Mouse (Mus musculus) hindbrain, embryonic 14.5 days (tissue): ENCODE measurements around the gene Hoxa4. TPM values are rescaled to one million over a fixed set of nuclear protein-coding genes. Genes with fewer than 3 reads are reported as not detected.

Source experiments
- ATAC-seq: fragments of 200-750 bp; cut with Nextera tagmentation; 2 replicates; pipeline ENCODE4 v1.8.0; 2017; ENCODE audit warnings: moderate number of reproducible peaks, mild to moderate bottlenecking, moderate TSS enrichment, moderate library complexity; ENCODE audit not compliant: low FRiP score
- DNase-seq: peaks from one replicate; pipeline ENCODE4 v3.0.0-alpha.2; 2015; ENCODE audit warnings: low spot score
- H3K27ac ChIP-seq: fragments of 300-500 bp; sonication (generic); 2 replicates; pipeline ENCODE4 v1.5.1; 2014; ENCODE audit warnings: mild to moderate bottlenecking, moderate library complexity
- H3K27me3 ChIP-seq: fragments of 300-500 bp; sonication (generic); 2 replicates; pipeline ENCODE4 v1.6.1; 2014; ENCODE audit warnings: mild to moderate bottlenecking, low read length, mixed read lengths; ENCODE audit not compliant: control insufficient read depth, insufficient read depth
- H3K36me3 ChIP-seq: fragments of 300-500 bp; sonication (generic); replicated peaks from 2 replicates; pipeline ENCODE4 v1.6.1; 2014; ENCODE audit not compliant: control insufficient read depth, insufficient read depth
- H3K4me1 ChIP-seq: fragments of 300-500 bp; sonication (generic); replicated peaks from 2 replicates; pipeline ENCODE4 v1.6.1; 2014; ENCODE audit warnings: antibody characterized with exemption, low read length, mixed read lengths; ENCODE audit not compliant: control insufficient read depth, insufficient read depth
- H3K4me2 ChIP-seq: fragments of 300-500 bp; sonication (generic); replicated peaks from 2 replicates; pipeline ENCODE4 v1.6.1; 2014; ENCODE audit warnings: mild to moderate bottlenecking, moderate library complexity
- H3K4me3 ChIP-seq: fragments of 300-500 bp; sonication (generic); replicated peaks from 2 replicates; pipeline ENCODE4 v1.5.1; 2014; ENCODE audit warnings: mild to moderate bottlenecking, low read length
- H3K9ac ChIP-seq: fragments of 300-500 bp; sonication (generic); 2 replicates; pipeline ENCODE4 v1.6.1; 2014
- H3K9me3 ChIP-seq: fragments of 300-500 bp; sonication (generic); 2 replicates; pipeline ENCODE4 v1.6.1; 2016; ENCODE audit warnings: low read length; ENCODE audit not compliant: control insufficient read depth
- WGBS: fragments of 180-500 bp; shearing (Covaris S2); extraction: QIAGEN DNeasy Blood & Tissue Kit; methylation state at CpG from one replicate; pipeline ENCODE4 v1.1.7; 2014; 5-methylcytosine and 5-hydroxymethylcytosine counted together
- polyA plus RNA-seq: library from polyadenylated mRNA; unstranded; fragments of >200 nt; fragmentation: Nextera tagmentation; extraction: Ambion mirVana; gene quantifications from 2 replicates; pipeline ENCODE4 v1.2.1, GENCODE M21; 2014

Hoxa4 gene
- polyA plus RNA-seq, 1 experiment from 2014 or later = 22.5 TPM

DNA sequence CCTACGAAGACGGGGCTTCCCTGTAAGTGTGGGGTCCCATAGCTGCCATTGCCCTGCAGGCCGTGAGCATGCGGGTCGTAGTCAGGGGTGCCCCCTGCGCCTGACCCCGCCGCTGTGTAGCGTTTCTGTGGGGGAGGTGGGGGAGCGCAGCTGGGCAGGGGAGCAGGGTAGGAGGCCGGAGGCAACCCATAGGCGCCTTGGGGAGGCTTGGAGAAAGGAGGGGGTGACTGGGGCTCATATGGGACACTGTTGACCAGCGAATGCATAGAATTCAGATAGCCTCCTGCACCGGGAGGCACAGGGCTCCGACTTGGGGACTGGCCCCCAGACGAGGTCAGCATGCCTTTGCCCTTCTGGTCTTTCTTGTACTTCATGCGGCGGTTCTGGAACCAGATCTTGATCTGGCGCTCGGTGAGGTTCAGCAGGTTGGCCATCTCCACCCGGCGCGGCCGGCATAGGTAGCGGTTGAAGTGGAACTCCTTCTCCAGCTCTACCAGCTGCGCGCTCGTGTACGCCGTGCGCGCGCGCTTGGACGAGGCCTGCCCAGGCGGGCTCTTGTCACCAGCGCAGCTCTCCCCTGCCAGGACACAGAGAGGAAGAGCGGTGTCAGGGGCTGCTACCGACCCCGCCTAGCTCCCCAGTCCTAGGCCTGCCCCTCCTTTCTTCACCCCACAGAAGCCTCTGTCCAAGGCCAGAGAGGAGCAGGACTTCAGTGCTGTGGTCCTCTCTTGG is 21.2 kb downstream of the Hoxa4 start:
- WGBS = 2% methylated on average over 39 of the region's 40 CpGs
- peak overlapping the region; percentile 81 for H3K4me2 ChIP-seq
- H3K9me3 ChIP-seq = no peaks in the 10 kb centered on the region
- DNase-seq (no peak), ATAC-seq (0 out of 2 replicates have a peak, but pooled peaks have one; percentile 6)
- H3K27ac ChIP-seq = peak overlapping the region; percentile 100
- peaks cover 64% of the 10 kb centered on the region for H3K27me3 ChIP-seq
- peak overlapping the region; percentile 99 for H3K9ac ChIP-seq
- peak overlapping the region; percentile 71 for H3K4me3 ChIP-seq
- peaks cover 26% of the 10 kb centered on the region for H3K4me1 ChIP-seq
- no peaks in the 10 kb centered on the region for H3K36me3 ChIP-seq

DNA sequence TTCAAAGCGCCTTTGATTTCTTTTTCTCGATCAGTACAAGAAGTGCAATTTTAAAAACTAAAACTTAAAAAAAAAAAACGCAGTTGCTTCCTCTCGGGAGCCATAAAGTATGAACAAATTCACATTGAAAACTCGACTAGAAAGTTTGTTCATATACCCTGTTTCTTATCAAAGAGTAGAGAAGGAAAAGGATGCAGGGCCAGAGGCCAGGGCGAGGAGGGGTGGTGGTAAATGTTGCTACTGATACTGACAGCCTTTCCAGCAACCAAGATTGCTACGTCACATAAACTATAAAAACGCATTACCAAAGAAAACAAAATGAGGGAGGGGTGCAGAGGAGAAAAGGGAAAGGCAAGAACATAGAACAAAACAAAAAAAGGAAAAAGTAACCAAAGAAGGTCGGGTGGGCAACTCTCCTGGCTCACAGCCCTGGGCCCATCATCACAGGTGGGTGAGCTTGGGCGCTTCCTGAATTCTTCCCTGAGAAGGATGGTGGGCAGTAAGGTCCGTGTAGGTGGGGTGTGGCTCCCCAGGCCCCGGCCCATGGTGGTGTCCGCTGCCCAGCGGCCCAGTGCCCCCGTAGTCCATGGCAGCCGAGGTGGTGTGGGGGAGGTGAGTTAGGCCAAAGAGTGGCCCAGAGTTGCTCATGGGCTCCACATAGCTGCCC is 21.9 kb downstream of the Hoxa4 start:
- Histone ChIP-seq H3K27ac (peak overlapping the region; percentile 100), H3K4me2 (peak overlapping the region; percentile 81)
- ATAC-seq = no peak

DNA sequence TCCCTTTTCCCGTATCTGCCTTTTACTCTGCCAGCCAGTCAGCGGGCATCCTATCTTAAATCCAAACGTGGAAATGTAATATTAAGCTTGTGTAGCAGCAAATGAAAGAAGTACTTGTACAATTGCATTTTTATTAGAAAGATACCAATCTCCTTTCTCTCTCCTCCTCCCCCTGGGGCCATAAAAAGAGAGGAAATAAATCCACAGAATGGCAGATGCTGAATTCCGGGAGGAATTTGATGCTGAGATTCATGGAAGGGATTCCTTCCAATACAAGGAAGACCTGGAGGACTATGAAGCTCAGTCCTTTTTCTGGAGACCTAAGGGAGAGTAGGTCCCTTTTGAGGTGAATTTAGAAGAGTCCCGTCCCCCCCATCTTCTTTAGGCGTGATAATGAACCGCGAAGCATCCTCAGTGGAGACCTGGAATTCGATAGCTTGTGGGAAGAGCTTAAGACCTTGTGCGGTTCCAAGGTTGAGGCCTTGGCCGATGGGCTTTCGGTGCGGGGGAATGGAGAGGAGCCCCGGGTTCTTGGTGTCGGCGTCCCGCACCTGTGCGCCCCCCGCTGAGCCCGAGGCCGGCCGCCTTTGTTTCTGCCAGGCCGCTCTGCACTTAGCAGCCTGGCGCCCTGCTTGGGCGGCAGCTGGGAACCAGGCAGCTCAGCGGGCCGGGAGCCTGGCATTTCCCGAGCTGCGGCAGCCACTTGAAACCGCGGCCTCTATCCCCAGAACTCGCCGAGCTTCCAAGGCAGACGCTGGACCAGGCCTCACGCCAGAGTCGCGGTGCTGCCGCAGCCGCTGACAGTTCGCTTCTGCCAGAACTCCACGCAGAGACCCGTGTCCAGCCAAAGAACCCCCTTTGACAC is 23.1 kb downstream of the Hoxa4 start:
- DNase-seq = peak; percentile 69
- no peaks in the 10 kb centered on the region for H3K36me3 ChIP-seq
- H3K4me1 ChIP-seq = peaks cover 26% of the 10 kb centered on the region
- no peak for ATAC-seq
- under 1% methylated on average over 42 of the region's 42 CpGs for WGBS
- H3K4me2 ChIP-seq = peak overlapping the region; percentile 81
- H3K9me3 ChIP-seq = no peaks in the 10 kb centered on the region
- peaks cover 52% of the 10 kb centered on the region for H3K27me3 ChIP-seq
- peak overlapping the region; percentile 71 for H3K4me3 ChIP-seq
- peak overlapping the region; percentile 99 for H3K9ac ChIP-seq
- H3K27ac ChIP-seq = peak overlapping the region; percentile 100

More for the DNA sequence above, 21.9 kb downstream of the Hoxa4 start:
- peaks cover 60% of the 10 kb centered on the region for H3K27me3 ChIP-seq
- WGBS = 5% methylated on average over 16 of the region's 16 CpGs
- H3K36me3 ChIP-seq = no peaks in the 10 kb centered on the region
- DNase-seq = no peak
- H3K9me3 ChIP-seq = no peaks in the 10 kb centered on the region
- H3K4me3 ChIP-seq = peak overlapping the region; percentile 71
- peak overlapping the region; percentile 99 for H3K9ac ChIP-seq
- peaks cover 26% of the 10 kb centered on the region for H3K4me1 ChIP-seq

DNA sequence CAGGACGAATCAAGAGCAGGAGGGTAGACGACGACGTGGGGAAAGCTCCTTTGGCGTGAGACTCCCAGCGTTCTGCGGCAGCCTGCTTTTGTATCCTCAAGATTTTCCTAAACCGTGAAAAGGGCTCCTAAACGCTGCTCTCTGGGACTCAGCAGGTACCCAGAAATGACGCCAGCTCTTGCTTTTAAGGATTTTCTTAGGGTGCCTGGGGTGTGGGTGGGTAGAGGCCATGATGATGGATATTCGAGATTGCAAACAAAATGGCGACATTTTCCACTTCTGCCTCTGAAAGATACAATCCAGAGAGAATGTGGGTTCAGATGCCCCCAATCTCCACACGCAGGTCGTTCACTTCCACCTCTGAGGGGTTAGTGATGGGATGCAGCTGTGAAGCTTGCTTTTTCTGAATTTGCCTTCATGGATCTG is 23.8 kb downstream of the Hoxa4 start:
- peak overlapping the region; percentile 99 for H3K9ac ChIP-seq
- H3K27me3 ChIP-seq = peaks cover 48% of the 10 kb centered on the region
- H3K4me1 ChIP-seq = peaks cover 26% of the 10 kb centered on the region

DNA sequence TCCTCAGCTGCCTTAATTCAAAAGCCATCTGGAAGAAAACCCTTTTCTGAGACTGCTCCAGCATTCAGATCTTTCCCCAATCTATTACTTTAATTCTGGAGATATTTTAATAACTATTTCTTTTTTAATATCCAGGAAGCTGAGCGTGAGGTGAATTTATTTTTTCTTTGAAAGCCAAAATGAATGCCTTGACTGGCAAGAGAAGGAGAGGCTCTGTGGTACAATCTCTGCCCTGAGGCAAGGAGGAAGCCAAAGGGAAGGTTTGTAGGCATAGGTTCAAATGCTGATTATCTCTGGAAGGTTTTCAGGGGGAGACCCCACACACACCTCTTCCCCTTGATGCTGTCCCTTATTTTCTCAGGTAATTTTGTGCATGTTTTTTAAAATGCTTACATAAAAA is 24.4 kb downstream of the Hoxa4 start:
- Histone ChIP-seq H3K27me3 (peaks cover 47% of the 10 kb centered on the region), H3K27ac (peak overlapping the region; percentile 100), H3K4me3 (peak overlapping the region; percentile 71), H3K36me3 (0 out of 2 replicates have a peak, but pooled peaks cover 3% of the 10 kb centered on the region), H3K9me3 (no peaks in the 10 kb centered on the region), H3K4me1 (peaks cover 24% of the 10 kb centered on the region), H3K4me2 (peak overlapping the region; percentile 81), H3K9ac (peak overlapping the region; percentile 99)
- ATAC-seq = no peak
- no peak for DNase-seq
- 8% methylated on average over 1 of the region's 1 CpGs for WGBS

More for the DNA sequence above, 23.8 kb downstream of the Hoxa4 start:
- Histone ChIP-seq H3K27ac (peak overlapping the region; percentile 100), H3K9me3 (no peaks in the 10 kb centered on the region), H3K36me3 (0 out of 2 replicates have a peak, but pooled peaks cover 3% of the 10 kb centered on the region), H3K4me3 (peak overlapping the region; percentile 71), H3K4me2 (peak overlapping the region; percentile 81)
- ATAC-seq (no peak), DNase-seq (no peak)
- 5% methylated on average over 14 of the region's 14 CpGs for WGBS

DNA sequence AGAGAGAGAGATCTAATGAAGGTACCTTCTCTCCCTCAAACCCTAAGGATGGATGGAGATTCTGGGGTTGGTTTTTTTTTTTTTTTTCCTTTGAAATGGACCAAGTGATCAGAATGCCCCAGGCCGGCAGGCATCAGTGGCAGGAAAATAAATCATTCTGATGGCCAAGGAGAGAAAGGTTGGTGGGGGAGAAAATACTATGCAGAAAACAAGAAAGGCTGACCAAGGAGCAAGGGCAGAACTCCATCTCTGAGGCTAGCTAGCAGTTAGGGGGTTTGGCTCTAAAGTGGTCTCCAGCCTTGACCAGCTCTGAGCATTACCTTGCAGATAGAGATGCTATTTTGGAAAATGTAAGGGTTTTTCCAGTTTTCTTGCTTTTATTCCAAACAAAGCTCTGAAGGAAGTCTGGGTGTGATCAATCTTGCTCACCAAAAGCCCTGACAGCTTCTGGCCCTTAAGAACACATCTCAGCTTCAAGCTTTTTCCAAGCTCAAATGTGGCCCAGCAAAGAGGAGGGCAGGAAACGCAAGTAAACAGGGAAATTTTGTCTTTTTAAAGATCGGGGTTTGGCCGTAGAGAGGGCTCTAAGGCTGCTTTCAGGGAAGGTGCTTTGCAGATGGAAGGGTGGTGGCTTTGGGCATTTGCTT is 25.0 kb downstream of the Hoxa4 start:
- peaks cover 44% of the 10 kb centered on the region for H3K27me3 ChIP-seq
- H3K27ac ChIP-seq = peak overlapping the region; percentile 100
- H3K4me1 ChIP-seq = peaks cover 18% of the 10 kb centered on the region
- ATAC-seq = no peak
- no peaks in the 10 kb centered on the region for H3K9me3 ChIP-seq
- H3K9ac ChIP-seq = peak overlapping the region; percentile 99
- 0 out of 2 replicates have a peak, but pooled peaks cover 3% of the 10 kb centered on the region for H3K36me3 ChIP-seq
- peak overlapping the region; percentile 71 for H3K4me3 ChIP-seq
- peak; percentile 46 for DNase-seq
- H3K4me2 ChIP-seq = peak overlapping the region; percentile 81
- 4% methylated on average over 4 of the region's 4 CpGs for WGBS

DNA sequence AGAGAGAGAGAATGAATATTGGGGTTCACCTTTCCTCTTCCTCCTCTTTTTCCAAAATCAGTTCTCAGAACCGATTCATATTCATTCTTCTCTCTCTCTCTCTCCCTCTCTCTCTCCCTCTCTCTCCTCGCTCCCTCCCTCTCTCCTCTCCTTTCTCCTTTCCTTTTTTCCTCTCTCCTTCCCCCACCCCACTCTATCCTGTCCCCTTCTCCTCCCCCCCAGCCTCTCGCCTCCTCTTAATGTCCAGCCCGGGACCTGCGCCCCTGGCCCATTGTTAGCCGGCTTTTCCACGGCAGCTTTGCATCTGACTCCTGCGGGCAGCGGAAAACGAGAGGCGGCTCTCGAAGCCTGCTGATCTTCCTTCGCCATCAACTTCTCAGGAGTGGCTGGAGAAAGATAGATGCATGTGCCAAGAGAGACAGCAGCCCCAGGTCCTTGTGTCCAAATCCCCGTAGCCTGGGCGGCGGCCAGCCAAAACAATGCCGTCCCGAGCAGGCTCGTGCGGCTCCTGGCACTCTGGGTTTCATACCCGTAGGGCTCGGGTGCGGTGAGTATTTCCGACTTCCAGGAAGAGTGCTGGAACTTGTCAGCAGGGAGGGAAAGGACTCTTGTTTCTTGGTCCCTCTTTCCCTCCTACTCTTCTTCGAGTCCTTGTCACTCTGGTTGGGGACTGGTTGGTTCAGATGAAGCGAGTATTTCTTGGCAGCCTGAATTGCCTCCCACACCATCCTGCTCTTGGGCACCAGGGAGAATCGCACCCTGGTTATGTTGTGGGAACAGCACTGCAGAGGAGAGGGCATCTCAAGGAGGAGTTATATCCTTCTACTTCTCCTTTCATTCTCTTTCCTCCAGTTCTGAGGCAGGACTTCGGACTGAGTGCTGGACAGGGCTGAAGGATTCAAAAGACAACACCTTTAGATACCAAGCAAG is 25.8 kb downstream of the Hoxa4 start:
- Histone ChIP-seq H3K4me3 (peak overlapping the region; percentile 71), H3K4me1 (peaks cover 10% of the 10 kb centered on the region), H3K27me3 (peaks cover 36% of the 10 kb centered on the region), H3K27ac (peak overlapping the region; percentile 100), H3K9me3 (no peaks in the 10 kb centered on the region), H3K36me3 (0 out of 2 replicates have a peak, but pooled peaks cover 3% of the 10 kb centered on the region), H3K9ac (peak overlapping the region; percentile 99), H3K4me2 (peak overlapping the region; percentile 81)
- no peak for ATAC-seq
- DNase-seq = peak; percentile 51
- WGBS = under 1% methylated on average over 28 of the region's 28 CpGs
